Mouse (Mus musculus) embryonic facial prominence, embryonic 13.5 days (tissue): ENCODE data around the gene Ctdspl. TPM values are rescaled to one million over a fixed set of nuclear protein-coding genes. Genes with fewer than 3 reads are reported as not detected.

Source experiments
- ATAC-seq: fragments of 200-750 bp; cut with Nextera tagmentation; 2 replicates; pipeline ENCODE4 v1.8.0; 2017; ENCODE audit warnings: low read depth; ENCODE audit not compliant: insufficient number of reproducible peaks, insufficient read depth, low FRiP score, low TSS enrichment
- H3K27ac ChIP-seq: fragments of 300-500 bp; sonication (generic); 2 replicates; pipeline ENCODE4 v1.5.1; 2015; ENCODE audit warnings: moderate library complexity, mild to moderate bottlenecking, inconsistent platforms
- H3K27me3 ChIP-seq: fragments of 300-500 bp; sonication (generic); 2 replicates; pipeline ENCODE4 v1.6.1; 2015; ENCODE audit warnings: mild to moderate bottlenecking, inconsistent platforms
- H3K36me3 ChIP-seq: fragments of 300-500 bp; sonication (generic); 2 replicates; pipeline ENCODE4 v1.6.1; 2015; ENCODE audit warnings: mild to moderate bottlenecking, inconsistent platforms
- H3K4me1 ChIP-seq: fragments of 300-500 bp; sonication (generic); 2 replicates; pipeline ENCODE4 v1.6.1; 2015; ENCODE audit warnings: inconsistent platforms
- H3K4me2 ChIP-seq: fragments of 300-500 bp; sonication (generic); 2 replicates; pipeline ENCODE4 v1.6.1; 2015; ENCODE audit warnings: moderate library complexity, mild to moderate bottlenecking, inconsistent platforms
- H3K4me3 ChIP-seq: fragments of 300-500 bp; sonication (generic); 2 replicates; pipeline ENCODE4 v1.5.1; 2015; ENCODE audit warnings: mild to moderate bottlenecking, inconsistent platforms
- H3K9ac ChIP-seq: fragments of 300-500 bp; sonication (generic); 2 replicates; pipeline ENCODE4 v1.6.1; 2015; ENCODE audit warnings: mild to moderate bottlenecking, inconsistent platforms
- H3K9me3 ChIP-seq: fragments of 300-500 bp; sonication (generic); 2 replicates; pipeline ENCODE4 v1.6.1; 2016; ENCODE audit warnings: inconsistent platforms
- WGBS: fragments of 180-500 bp; shearing (Covaris S2); methylation state at CpG from one replicate; pipeline ENCODE4 v1.1.7; 2015; ENCODE audit warnings: mixed read lengths; 5-methylcytosine and 5-hydroxymethylcytosine counted together
- microRNA-seq: library from miRNA; unstranded; fragments of <30 nt; microRNA quantifications from one replicate; pipeline ENCODE4, GENCODE M21; 2016
- polyA plus RNA-seq: library from polyadenylated mRNA; unstranded; fragments of >200 nt; fragmentation: Nextera tagmentation; extraction: Ambion mirVana; gene quantifications from 2 replicates; pipeline ENCODE4 v1.2.1, GENCODE M21; 2015

Gene Ctdspl
- polyA plus RNA-seq, 1 experiment from 2014 or later: 20.6 TPM

- Histone ChIP-seq H3K4me2 (peak overlapping the region; percentile 90), H3K36me3 (no peaks in the 10 kb centered on the region), H3K4me3 (peak overlapping the region; percentile 64), H3K27me3 (peaks cover 20% of the 10 kb centered on the region), H3K4me1 (peaks cover 52% of the 10 kb centered on the region), H3K27ac (no peak overlapping the region; the same call in 1 of the 2 replicates), H3K9me3 (no peaks in the 10 kb centered on the region), H3K9ac (peak overlapping the region; percentile 12; the same call in 1 of the 2 replicates)
- ATAC-seq: no peak
- 55% methylated on average over 12 of the region's 12 CpGs for WGBS
Measured at GRCm38 (mm10) chr9:119091581-119092310, 165.5 kb downstream of the Ctdspl start.

DNA sequence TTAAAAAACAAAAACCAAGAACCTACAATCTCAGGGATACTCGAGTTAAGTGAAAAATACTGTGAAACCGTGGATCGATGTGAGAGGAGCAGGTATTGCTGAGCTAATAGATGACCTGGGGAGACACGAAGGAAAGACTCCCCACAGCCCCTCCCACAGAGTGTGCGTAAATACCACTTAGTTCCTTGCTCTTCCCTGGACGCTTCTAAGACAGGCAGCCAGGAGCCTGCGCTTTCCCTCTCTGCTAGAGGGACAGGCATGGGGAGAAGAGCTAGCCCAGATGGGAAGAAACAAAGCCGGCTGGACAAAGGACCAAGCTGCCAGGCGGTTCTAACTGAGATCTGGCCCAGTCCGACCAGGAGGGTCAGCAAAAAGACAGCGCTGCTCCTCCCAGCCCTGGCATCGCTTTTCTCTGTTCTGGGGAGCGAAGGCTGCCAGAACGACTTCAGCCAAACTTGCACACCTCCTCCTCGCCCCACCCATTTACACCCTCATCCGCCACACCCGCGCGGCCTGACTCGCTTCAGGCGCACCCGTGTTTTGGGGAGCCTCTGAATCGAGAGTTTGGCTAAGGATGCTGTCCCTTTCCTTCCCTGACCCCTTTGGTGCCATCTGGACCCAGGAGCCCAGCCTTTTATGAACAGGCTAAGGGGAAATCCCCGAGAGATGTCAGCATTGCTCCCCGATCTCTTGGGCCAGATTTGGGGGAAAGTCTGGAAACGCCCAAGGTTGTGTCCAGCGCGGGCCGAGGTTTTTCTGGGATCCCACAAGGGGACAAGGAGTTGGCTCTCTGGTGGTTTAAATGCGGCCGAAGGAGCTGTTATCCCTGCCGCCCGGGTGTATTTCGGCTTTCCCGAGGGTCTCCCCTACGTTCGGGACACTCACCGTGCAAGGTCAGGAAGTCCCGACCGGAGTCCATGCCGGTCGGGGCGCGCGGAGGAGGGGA is 166.5 kb downstream of the Ctdspl start:
- peak overlapping the region; percentile 5; the same call in 1 of the 2 replicates for H3K27ac ChIP-seq
- no peak for ATAC-seq
- 3% methylated on average over 44 of the region's 45 CpGs for WGBS

More for the DNA sequence above, 166.5 kb downstream of the Ctdspl start:
- Histone ChIP-seq H3K36me3 (no peaks in the 10 kb centered on the region), H3K9me3 (no peaks in the 10 kb centered on the region), H3K27me3 (peaks cover 22% of the 10 kb centered on the region), H3K4me3 (peak overlapping the region; percentile 64), H3K4me2 (peak overlapping the region; percentile 90), H3K9ac (peak overlapping the region; percentile 76), H3K4me1 (peaks cover 48% of the 10 kb centered on the region)

Small RNA genes lying within 50 kb of the gene (microRNA-seq; reads per million reads assigned to microRNA genes)
- 16.3 reads per million, percentile 32 among the genes with 10 or more reads in this experiment for gene Mir26a-1

Other genes starting within 250 kb of the Ctdspl start
- 21.4 and 25.5 TPM in 2 replicates for gene Vill, start 126.3 kb downstream of the Ctdspl start, polyA plus RNA-seq
- 29.1 and 30.9 TPM in 2 replicates for gene Plcd1, start 167.0 kb downstream of the Ctdspl start, polyA plus RNA-seq
- 1.1 and 1.4 TPM in 2 replicates for gene Dlec1, start 176.0 kb downstream of the Ctdspl start, polyA plus RNA-seq
- 3.1 and 3.8 TPM in 2 replicates for gene Acaa1b, start 230.6 kb downstream of the Ctdspl start, polyA plus RNA-seq
- gene Gm47289, start 232.7 kb downstream of the Ctdspl start, polyA plus RNA-seq: not detected in 2 replicates